Mouse (Mus musculus) splenic B cell, adult 2 months (primary cell): ENCODE data around the gene Gbgt1.
A peak's percentile ranks its signal among the peaks of the same experiment; 100 is the strongest.
"Not testable (repeated sequence)": the region's sequence is repeated elsewhere in the genome, so short reads cannot be mapped to it uniquely, and the experiment has no call there.

Experiments used
- DNase-seq: peaks from one replicate; pipeline ENCODE4 v3.0.0-alpha.2; 2011; ENCODE audit warnings: low read depth, low spot score
- H3K27me3 ChIP-seq: 2 replicates; pipeline ENCODE4 v1.6.1; 2012; ENCODE audit warnings: mild to moderate bottlenecking, low read length, moderate library complexity, mixed read lengths; ENCODE audit not compliant: control insufficient read depth, poor library complexity, insufficient read depth, severe bottlenecking
- H3K36me3 ChIP-seq: 2 replicates; pipeline ENCODE4 v1.6.1; 2012; ENCODE audit warnings: mild to moderate bottlenecking, low read length, moderate library complexity, mixed read lengths; ENCODE audit not compliant: control insufficient read depth, poor library complexity, insufficient read depth, severe bottlenecking

The Gbgt1 gene

GRCm38 (mm10) chr2:28479208-28480204 lies 17.2 kb upstream of the Gbgt1 start:
- no peak for DNase-seq
- H3K36me3 ChIP-seq = no peaks in the 10 kb centered on the region
- no peaks in the 10 kb centered on the region for H3K27me3 ChIP-seq

- Histone ChIP-seq H3K27me3 (no peaks in the 10 kb centered on the region), H3K36me3 (no peaks in the 10 kb centered on the region)
- no peak for DNase-seq
These were observed 12.8 kb upstream of the Gbgt1 start for GRCm38 (mm10) chr2:28483861-28484260.

GRCm38 (mm10) chr2:28494521-28494920 lies 2.2 kb upstream of the Gbgt1 start:
- H3K36me3 ChIP-seq = no peaks in the 10 kb centered on the region
- no peak for DNase-seq
- H3K27me3 ChIP-seq = no peaks in the 10 kb centered on the region

GRCm38 (mm10) chr2:28495207-28495756 lies 1.4 kb upstream of the Gbgt1 start:
- H3K36me3 ChIP-seq = no peaks in the 10 kb centered on the region
- DNase-seq = peak; percentile 46
- H3K27me3 ChIP-seq = no peaks in the 10 kb centered on the region

GRCm38 (mm10) chr2:28495801-28496595 lies 693 bp upstream of the Gbgt1 start:
- no peak for DNase-seq
- no peaks in the 10 kb centered on the region for H3K27me3 ChIP-seq
- H3K36me3 ChIP-seq = no peaks in the 10 kb centered on the region

GRCm38 (mm10) chr2:28497561-28497960 lies 870 bp downstream of the Gbgt1 start:
- no peak for DNase-seq
- Histone ChIP-seq H3K27me3 (no peaks in the 10 kb centered on the region), H3K36me3 (no peaks in the 10 kb centered on the region)

- DNase-seq = no peak
- no peaks in the 10 kb centered on the region for H3K36me3 ChIP-seq
- no peaks in the 10 kb centered on the region for H3K27me3 ChIP-seq
These were observed 1.7 kb downstream of the Gbgt1 start for GRCm38 (mm10) chr2:28498431-28498830.

GRCm38 (mm10) chr2:28502987-28503386 lies 6.3 kb downstream of the Gbgt1 start:
- Histone ChIP-seq H3K27me3 (no peaks in the 10 kb centered on the region), H3K36me3 (no peaks in the 10 kb centered on the region)
- no peak for DNase-seq

- no peak for DNase-seq
- Histone ChIP-seq H3K27me3 (no peaks in the 10 kb centered on the region), H3K36me3 (no peaks in the 10 kb centered on the region)
These were observed 8.0 kb downstream of the Gbgt1 start for GRCm38 (mm10) chr2:28504676-28505075.

GRCm38 (mm10) chr2:28505795-28506194 lies 9.1 kb downstream of the Gbgt1 start, which contains the start of gene Gm10134:
TSS of gene Gm10134 (plus strand) at chr2:28506095.
- Histone ChIP-seq H3K27me3 (no peaks in the 10 kb centered on the region), H3K36me3 (no peaks in the 10 kb centered on the region)
- no peak for DNase-seq

GRCm38 (mm10) chr2:28506291-28506690 lies 9.6 kb downstream of the Gbgt1 start:
- Histone ChIP-seq H3K27me3 (no peaks in the 10 kb centered on the region), H3K36me3 (no peaks in the 10 kb centered on the region)
- DNase-seq = no peak

- H3K36me3 ChIP-seq, H3K27me3 ChIP-seq: not testable (repeated sequence)
- peak; percentile 33 for DNase-seq
These were observed 14.9 kb downstream of the Gbgt1 start for GRCm38 (mm10) chr2:28511600-28511999.

- no peaks in the 10 kb centered on the region for H3K36me3 ChIP-seq
- peak; percentile 80 for DNase-seq
- H3K27me3 ChIP-seq = no peaks in the 10 kb centered on the region
These were observed 16.2 kb downstream of the Gbgt1 start, which contains the start of gene Ralgds for GRCm38 (mm10) chr2:28512798-28513401. TSS of gene Ralgds (plus strand) at chr2:28513125.
